Mouse (Mus musculus) cerebellum, adult 2 months (tissue): ENCODE measurements around the gene Kctd5.

ENCODE experiments used
- CTCF ChIP-seq: fragments of 200-500 bp; IDR thresholded peaks from 2 replicates; pipeline ENCODE4 v1.5.1; 2011; ENCODE audit warnings: low read depth, mild to moderate bottlenecking, control low read depth, low read length, moderate library complexity, borderline replicate concordance; ENCODE audit not compliant: insufficient read depth
- POLR2A ChIP-seq: fragments of 200-500 bp; IDR thresholded peaks from 2 replicates; pipeline ENCODE4 v1.6.1; 2011; ENCODE audit warnings: low read length, control low read depth, borderline replicate concordance; ENCODE audit not compliant: insufficient read depth

DNA sequence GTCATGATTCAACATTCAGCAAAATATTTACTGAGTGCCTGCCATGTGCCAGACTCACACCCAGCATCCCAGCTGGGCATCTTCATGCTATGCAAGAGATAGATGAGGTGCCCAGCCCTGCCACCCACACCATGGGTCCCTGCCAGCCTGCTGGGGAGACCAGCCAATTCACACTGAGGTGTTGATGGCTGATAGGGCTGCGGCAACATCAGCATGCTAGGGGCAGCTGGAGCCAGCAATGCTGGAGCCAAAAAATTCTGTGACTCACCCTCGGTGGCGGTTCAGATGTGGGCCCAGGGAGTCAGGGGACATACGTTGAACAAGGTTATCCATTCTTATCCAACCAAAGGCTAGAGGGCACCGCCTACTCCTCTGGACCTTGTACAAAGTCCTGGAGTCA is 72.9 kb downstream of the Kctd5 start:
- TF ChIP-seq CTCF (no peak), POLR2A (no peak)
